Mouse (Mus musculus) liver, embryonic 16.5 days (tissue): Measurements from ENCODE around the gene Akr1a1. TPM values are rescaled to one million over a fixed set of nuclear protein-coding genes. Genes with fewer than 3 reads are reported as not detected.
"Not testable (repeated sequence)": the region's sequence is repeated elsewhere in the genome, so short reads cannot be mapped to it uniquely, and the experiment has no call there.

Source experiments
- ATAC-seq: fragments of 200-750 bp; cut with Nextera tagmentation; 2 replicates; pipeline ENCODE4 v1.8.0; 2017; ENCODE audit warnings: low read depth, mild to moderate bottlenecking, moderate number of reproducible peaks, moderate library complexity
- H3K27ac ChIP-seq: fragments of 300-500 bp; sonication (generic); 2 replicates; pipeline ENCODE4 v1.5.1; 2014; ENCODE audit warnings: mild to moderate bottlenecking, low read length
- H3K27me3 ChIP-seq: fragments of 300-500 bp; sonication (generic); 2 replicates; pipeline ENCODE4 v1.6.1; 2014; ENCODE audit warnings: low read depth, low read length, mixed read lengths; ENCODE audit not compliant: control insufficient read depth, insufficient read depth
- H3K36me3 ChIP-seq: fragments of 300-500 bp; sonication (generic); 2 replicates; pipeline ENCODE4 v1.6.1; 2014; ENCODE audit warnings: mild to moderate bottlenecking; ENCODE audit not compliant: control insufficient read depth, insufficient read depth
- H3K4me1 ChIP-seq: fragments of 300-500 bp; sonication (generic); 2 replicates; pipeline ENCODE4 v1.6.1; 2014; ENCODE audit warnings: low read depth, low read length, mixed read lengths; ENCODE audit not compliant: control insufficient read depth
- H3K4me2 ChIP-seq: fragments of 300-500 bp; sonication (generic); 2 replicates; pipeline ENCODE4 v1.6.1; 2014; ENCODE audit warnings: low read depth, low read length, mixed read lengths
- H3K4me3 ChIP-seq: fragments of 300-500 bp; sonication (generic); 2 replicates; pipeline ENCODE4 v1.5.1; 2014; ENCODE audit warnings: low read depth, mild to moderate bottlenecking, low read length
- H3K9ac ChIP-seq: fragments of 300-500 bp; sonication (generic); 2 replicates; pipeline ENCODE4 v1.6.1; 2014; ENCODE audit warnings: low read depth, low read length
- H3K9me3 ChIP-seq: fragments of 300-500 bp; sonication (generic); replicated peaks from 2 replicates; pipeline ENCODE4 v1.6.1; 2016; ENCODE audit warnings: low read length; ENCODE audit not compliant: control insufficient read depth
- WGBS: fragments of 180-500 bp; shearing (Covaris S2); extraction: QIAGEN DNeasy Blood & Tissue Kit; methylation state at CpG from one replicate; pipeline ENCODE4 v1.1.7; 2014; ENCODE audit not compliant: insufficient replicate concordance; 5-methylcytosine and 5-hydroxymethylcytosine counted together
- polyA plus RNA-seq: library from polyadenylated mRNA; unstranded; fragments of >200 nt; fragmentation: Nextera tagmentation; extraction: Ambion mirVana; gene quantifications from 2 replicates; pipeline ENCODE4 v1.2.1, GENCODE M21; 2015

Akr1a1 gene
- polyA plus RNA-seq, 1 experiment from 2014 or later = 297 TPM

- H3K4me3 ChIP-seq = no peak overlapping the region
- no peaks in the 10 kb centered on the region for H3K27me3 ChIP-seq
- peaks cover 6% of the 10 kb centered on the region for H3K4me1 ChIP-seq
- ATAC-seq = no peak
- H3K9me3 ChIP-seq = no peaks in the 10 kb centered on the region
- H3K36me3 ChIP-seq = no peaks in the 10 kb centered on the region
- H3K9ac ChIP-seq = no peak overlapping the region
- H3K27ac ChIP-seq = no peak overlapping the region
- WGBS = 17% methylated on average over 3 of the region's 3 CpGs
- no peak overlapping the region for H3K4me2 ChIP-seq
These were observed 16.7 kb upstream of the Akr1a1 start for GRCm38 (mm10) chr4:116668145-116668544.

- ATAC-seq = no peak
- WGBS = 37% methylated on average over 4 of the region's 4 CpGs
- Histone ChIP-seq H3K36me3 (no peaks in the 10 kb centered on the region), H3K4me2 (no peak overlapping the region), H3K4me3 (no peak overlapping the region), H3K9me3 (no peaks in the 10 kb centered on the region), H3K9ac (no peak overlapping the region), H3K27ac (no peak overlapping the region), H3K4me1 (no peaks in the 10 kb centered on the region), H3K27me3 (no peaks in the 10 kb centered on the region)
These were observed 15.1 kb upstream of the Akr1a1 start for GRCm38 (mm10) chr4:116666625-116667024.

- WGBS = 91% methylated on average over 1 of the region's 1 CpGs
- Histone ChIP-seq H3K9me3 (no peaks in the 10 kb centered on the region), H3K36me3 (no peaks in the 10 kb centered on the region), H3K4me2 (no peak overlapping the region), H3K27me3 (no peaks in the 10 kb centered on the region), H3K27ac (no peak overlapping the region), H3K4me1 (no peaks in the 10 kb centered on the region), H3K4me3 (no peak overlapping the region), H3K9ac (no peak overlapping the region)
- ATAC-seq = no peak
These were observed 10.5 kb upstream of the Akr1a1 start for GRCm38 (mm10) chr4:116661998-116662397.

DNA sequence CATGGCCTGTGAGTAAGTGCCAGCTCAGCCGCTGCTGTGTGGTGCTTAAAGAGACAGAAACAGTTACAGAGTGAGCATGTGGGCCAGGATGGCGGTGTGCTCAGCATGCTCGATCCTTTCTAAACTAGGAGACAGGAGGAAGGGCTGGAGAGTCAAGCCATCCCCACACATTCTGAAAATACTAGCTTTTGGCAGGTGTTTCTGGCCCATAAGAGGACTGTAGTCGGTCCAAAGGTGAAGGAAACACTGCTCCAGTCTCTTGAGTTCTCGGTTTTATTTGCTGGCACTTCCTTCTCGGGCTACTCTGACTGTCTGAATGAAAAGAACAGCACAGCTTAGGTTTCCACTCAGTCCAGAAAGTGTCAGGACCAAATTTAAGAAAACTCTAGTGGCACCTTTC is 9.3 kb upstream of the Akr1a1 start:
- no peak overlapping the region for H3K4me3 ChIP-seq
- 57% methylated on average over 6 of the region's 6 CpGs for WGBS
- ATAC-seq = no peak
- H3K9me3 ChIP-seq = no peaks in the 10 kb centered on the region
- peaks cover 2% of the 10 kb centered on the region for H3K4me1 ChIP-seq
- H3K27ac ChIP-seq = no peak overlapping the region
- no peaks in the 10 kb centered on the region for H3K27me3 ChIP-seq
- H3K9ac ChIP-seq = no peak overlapping the region
- no peaks in the 10 kb centered on the region for H3K36me3 ChIP-seq
- H3K4me2 ChIP-seq = no peak overlapping the region

DNA sequence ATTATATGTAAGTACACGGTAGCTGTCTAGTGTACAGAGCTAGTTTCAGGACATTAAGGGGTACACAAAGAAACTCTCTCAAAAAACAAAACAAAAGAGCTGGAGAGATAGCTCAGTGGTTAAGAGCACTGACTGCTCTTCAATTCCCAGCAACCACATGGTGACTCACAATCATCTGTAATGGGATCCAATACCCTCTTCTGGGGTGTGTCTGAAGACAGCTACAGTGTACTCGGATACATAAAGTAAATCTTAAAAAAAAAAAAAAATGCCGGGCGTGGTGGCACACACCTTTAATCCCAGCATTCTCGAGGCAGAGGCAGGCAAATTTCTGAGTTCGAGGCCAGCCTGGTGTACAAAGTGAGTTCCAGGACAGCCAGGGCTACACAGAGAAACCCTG is 8.4 kb upstream of the Akr1a1 start:
- H3K36me3 ChIP-seq, H3K4me2 ChIP-seq, H3K27ac ChIP-seq, ATAC-seq, H3K9me3 ChIP-seq, H3K9ac ChIP-seq, H3K4me1 ChIP-seq, H3K27me3 ChIP-seq, H3K4me3 ChIP-seq: not testable (repeated sequence)
- 59% methylated on average over 6 of the region's 6 CpGs for WGBS

GRCm38 (mm10) chr4:116659474-116659873 is 8.0 kb upstream of the Akr1a1 start:
- ATAC-seq = peak; percentile 67
- Histone ChIP-seq H3K27me3 (no peaks in the 10 kb centered on the region), H3K9me3 (no peaks in the 10 kb centered on the region), H3K9ac (no peak overlapping the region), H3K4me2 (no peak overlapping the region), H3K27ac (no peak overlapping the region), H3K36me3 (no peaks in the 10 kb centered on the region), H3K4me1 (peaks cover 10% of the 10 kb centered on the region), H3K4me3 (no peak overlapping the region)
- WGBS = 54% methylated on average over 2 of the region's 2 CpGs

GRCm38 (mm10) chr4:116657971-116658370 is 6.5 kb upstream of the Akr1a1 start:
- Histone ChIP-seq H3K36me3 (no peaks in the 10 kb centered on the region), H3K4me1 (peaks cover 10% of the 10 kb centered on the region), H3K27ac (no peak overlapping the region), H3K9me3 (no peaks in the 10 kb centered on the region), H3K27me3 (no peaks in the 10 kb centered on the region), H3K4me3 (no peak overlapping the region), H3K9ac (no peak overlapping the region), H3K4me2 (no peak overlapping the region)
- no peak for ATAC-seq
- 52% methylated on average over 3 of the region's 3 CpGs for WGBS

DNA sequence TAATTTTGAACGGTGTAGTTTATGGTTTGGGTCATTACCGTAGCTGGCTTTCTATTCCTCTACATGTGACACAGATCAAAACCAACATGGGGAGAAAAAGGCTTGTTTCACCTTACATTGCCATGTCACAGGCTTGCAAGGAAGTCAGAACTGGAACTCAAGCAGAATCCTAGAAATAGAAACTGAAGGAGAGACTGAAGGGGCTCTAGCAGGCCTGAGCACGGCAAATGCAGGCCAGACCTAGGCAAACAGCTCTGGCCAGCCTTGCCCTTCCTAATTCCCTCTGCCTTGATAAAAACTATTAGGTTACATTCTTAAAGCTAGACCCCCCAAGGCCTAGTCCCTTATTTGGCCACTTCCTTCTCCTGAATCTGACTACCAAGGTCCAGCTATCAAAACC is 4.2 kb upstream of the Akr1a1 start:
- Histone ChIP-seq H3K4me1 (peaks cover 14% of the 10 kb centered on the region), H3K27me3 (no peaks in the 10 kb centered on the region), H3K4me3 (no peak overlapping the region), H3K9me3 (no peaks in the 10 kb centered on the region), H3K4me2 (no peak overlapping the region), H3K27ac (no peak overlapping the region; the same call in 1 of the 2 replicates), H3K36me3 (no peaks in the 10 kb centered on the region), H3K9ac (no peak overlapping the region)
- no peak for ATAC-seq
- WGBS = 65% methylated on average over 3 of the region's 3 CpGs

- Histone ChIP-seq H3K36me3 (no peaks in the 10 kb centered on the region), H3K27ac (no peak overlapping the region), H3K9ac (no peak overlapping the region), H3K4me3 (no peak overlapping the region), H3K4me2 (no peak overlapping the region), H3K27me3 (no peaks in the 10 kb centered on the region), H3K9me3 (no peaks in the 10 kb centered on the region), H3K4me1 (peaks cover 19% of the 10 kb centered on the region)
- 7% methylated on average over 2 of the region's 2 CpGs for WGBS
- no peak for ATAC-seq
These were observed 3.6 kb upstream of the Akr1a1 start for GRCm38 (mm10) chr4:116655100-116655499.

DNA sequence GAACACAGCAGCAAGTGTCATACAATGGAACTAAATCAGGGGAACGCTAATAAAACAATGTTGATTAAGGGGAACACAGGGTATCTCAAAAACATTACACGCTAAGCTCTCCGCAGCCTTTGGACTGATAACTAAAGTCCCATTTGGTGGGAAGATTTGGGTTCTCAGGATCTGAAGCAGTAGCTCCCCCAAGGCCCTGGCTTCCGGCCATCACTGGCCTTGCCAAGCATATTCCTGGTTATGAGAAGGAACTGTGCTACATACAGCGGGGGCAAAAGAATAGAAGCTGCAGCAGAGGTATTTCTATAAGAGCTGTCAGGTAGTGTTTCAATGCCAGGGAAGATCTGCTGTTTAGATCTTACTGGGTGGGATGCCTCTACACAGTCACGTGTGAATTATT is 1.7 kb upstream of the Akr1a1 start:
- Histone ChIP-seq H3K27ac (no peak overlapping the region), H3K4me3 (no peak overlapping the region), H3K9ac (no peak overlapping the region), H3K9me3 (no peaks in the 10 kb centered on the region), H3K4me1 (peaks cover 26% of the 10 kb centered on the region), H3K27me3 (no peaks in the 10 kb centered on the region), H3K4me2 (no peak overlapping the region), H3K36me3 (no peaks in the 10 kb centered on the region)
- ATAC-seq = no peak
- 78% methylated on average over 6 of the region's 6 CpGs for WGBS
